Mouse (Mus musculus) G1E (cell line): ENCODE measurements at regions not wholly inside any gene's neighbourhood (a gene's known extent, or its start where the extent isn't known, plus 50 kb on each side); places are given as distances from the start of the nearest gene placed in this dataset.
"Not testable (repeated sequence)": the region's sequence is repeated elsewhere in the genome, so short reads cannot be mapped to it uniquely, and the experiment has no call there.

Source experiments
- ATAC-seq: 2 replicates; pipeline ENCODE4 v1.8.0; 2016; ENCODE audit warnings: mild to moderate bottlenecking; ENCODE audit not compliant: insufficient number of reproducible peaks, poor library complexity, low FRiP score, severe bottlenecking; ENCODE audit errors: extremely low read depth
- DNase-seq: peaks from one replicate; pipeline ENCODE4 v3.0.0; 2012; ENCODE audit warnings: low spot score
- H3K27me3 ChIP-seq: 2 replicates; pipeline ENCODE4 v1.6.1; 2012; ENCODE audit warnings: mild to moderate bottlenecking, low read length, inconsistent platforms; ENCODE audit not compliant: insufficient read depth
- H3K36me3 ChIP-seq: replicated peaks from 2 replicates; pipeline ENCODE3; 2012; ENCODE audit warnings: mild to moderate bottlenecking, inconsistent platforms
- H3K4me1 ChIP-seq: 2 replicates; pipeline ENCODE4 v1.6.1; 2012; ENCODE audit warnings: low read depth, low read length, inconsistent platforms, mixed read lengths; ENCODE audit not compliant: insufficient read depth
- H3K4me3 ChIP-seq: 2 replicates; pipeline ENCODE4 v1.5.1; 2012; ENCODE audit warnings: low read depth, mild to moderate bottlenecking, inconsistent platforms, low read length, moderate library complexity, mixed read lengths
- H3K9me3 ChIP-seq: replicated peaks from 2 replicates; pipeline ENCODE4 v1.6.1; 2012; ENCODE audit warnings: inconsistent platforms
- CTCF ChIP-seq: IDR thresholded peaks from 2 replicates; pipeline ENCODE4 v1.5.1; 2012; ENCODE audit warnings: low read depth, low read length, inconsistent platforms, mixed read lengths
- GATA1 ChIP-seq: IDR thresholded peaks from 2 replicates; pipeline ENCODE4 v1.6.1; 2012; ENCODE audit warnings: borderline replicate concordance, low read length, inconsistent platforms, mixed read lengths
- GATA2 ChIP-seq: IDR thresholded peaks from 2 replicates; pipeline ENCODE4 v1.6.1; 2012; ENCODE audit warnings: low read depth, low read length, inconsistent platforms, borderline replicate concordance
- POLR2AphosphoS5 ChIP-seq: IDR thresholded peaks from 2 replicates; pipeline ENCODE4 v1.6.1; 2012; ENCODE audit warnings: low read depth, low read length, inconsistent platforms; ENCODE audit not compliant: insufficient replicate concordance
- TAL1 ChIP-seq: conservative IDR thresholded peaks from 2 replicates; pipeline ENCODE4 v1.6.1; 2012; ENCODE audit warnings: low read depth, low read length, inconsistent platforms, mixed read lengths

DNA sequence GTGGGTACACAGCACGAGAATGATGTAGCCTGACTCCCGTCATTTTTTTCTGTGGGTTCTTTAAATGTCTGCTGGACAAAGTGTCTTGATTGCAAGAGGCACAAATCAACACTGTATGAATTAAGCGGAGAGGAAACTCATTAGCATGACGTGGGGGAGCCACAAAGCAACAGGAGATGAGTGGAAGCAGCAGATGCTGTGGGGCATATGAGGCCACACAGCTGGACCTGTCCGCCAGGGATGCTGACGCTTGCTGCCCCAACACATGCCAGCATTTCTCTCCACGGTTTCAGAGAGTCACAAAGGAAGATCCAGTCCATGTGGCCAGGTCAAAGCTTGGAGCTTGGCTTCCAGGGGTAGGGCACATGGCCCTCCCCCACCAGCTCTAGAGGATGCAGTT is 277.9 kb downstream of the Eipr1 start:
- DNase-seq (no peak), ATAC-seq (no peak)
- H3K4me3 ChIP-seq: no peak overlapping the region
- no peaks in the 10 kb centered on the region for H3K27me3 ChIP-seq
- TF ChIP-seq GATA1 (no peak), POLR2AphosphoS5 (no peak), CTCF (no peak), TAL1 (no peak), GATA2 (no peak)
- H3K9me3 ChIP-seq: peaks cover 22% of the 10 kb centered on the region
- no peaks in the 10 kb centered on the region for H3K36me3 ChIP-seq
- H3K4me1 ChIP-seq: no peaks in the 10 kb centered on the region

DNA sequence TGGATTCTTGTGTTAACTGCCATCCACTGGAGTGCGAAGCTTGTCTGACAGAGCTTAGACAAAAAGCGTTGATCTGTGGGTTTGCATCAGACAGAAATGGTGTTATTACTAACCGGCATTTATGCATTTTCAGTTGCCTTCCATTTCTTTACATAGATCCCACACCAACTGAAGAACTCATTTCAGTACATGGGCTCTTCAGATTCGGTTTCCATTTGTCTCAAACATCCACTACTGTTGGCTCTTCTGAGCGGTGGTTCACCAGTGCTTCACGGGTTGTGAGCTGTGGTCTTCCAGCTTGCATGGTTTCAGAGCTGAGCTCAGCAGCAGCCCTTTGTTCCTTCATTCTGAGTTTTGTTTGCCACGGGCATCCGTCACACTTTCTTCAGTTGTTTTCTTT is 294.4 kb downstream of the Eipr1 start:
- H3K36me3 ChIP-seq: no peaks in the 10 kb centered on the region
- ATAC-seq: no peak
- no peak for TF ChIP-seq GATA2
- no peak for TF ChIP-seq POLR2AphosphoS5
- no peak for TF ChIP-seq CTCF
- no peak for TF ChIP-seq TAL1
- TF ChIP-seq GATA1: no peak
- H3K27me3 ChIP-seq: no peaks in the 10 kb centered on the region
- no peaks in the 10 kb centered on the region for H3K4me1 ChIP-seq
- H3K9me3 ChIP-seq: peaks cover 58% of the 10 kb centered on the region
- DNase-seq: no peak
- H3K4me3 ChIP-seq: no peak overlapping the region

DNA sequence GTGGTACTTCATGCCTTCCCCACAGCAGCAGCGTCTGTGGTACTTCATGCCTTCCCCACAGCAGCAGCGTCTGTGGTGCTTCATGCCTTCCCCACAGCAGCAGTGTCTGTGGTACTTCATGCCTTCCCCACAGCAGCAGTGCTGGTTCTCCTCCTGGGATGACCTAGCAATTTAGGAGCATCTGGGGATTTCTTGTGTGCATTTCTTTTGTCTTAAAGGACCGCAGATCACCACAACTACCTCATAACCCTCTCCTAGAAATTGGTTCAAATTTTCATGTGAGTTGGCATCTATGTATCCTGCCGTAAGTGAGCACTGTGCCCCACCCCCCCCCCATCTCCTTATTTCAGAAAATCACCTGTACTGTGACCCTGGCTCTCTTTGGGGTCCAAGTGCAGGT is 297.0 kb downstream of the Eipr1 start:
- not testable (repeated sequence) for DNase-seq, H3K27me3 ChIP-seq, H3K4me1 ChIP-seq, ATAC-seq, H3K36me3 ChIP-seq, H3K4me3 ChIP-seq
- H3K9me3 ChIP-seq: peaks cover 56% of the 10 kb centered on the region

DNA sequence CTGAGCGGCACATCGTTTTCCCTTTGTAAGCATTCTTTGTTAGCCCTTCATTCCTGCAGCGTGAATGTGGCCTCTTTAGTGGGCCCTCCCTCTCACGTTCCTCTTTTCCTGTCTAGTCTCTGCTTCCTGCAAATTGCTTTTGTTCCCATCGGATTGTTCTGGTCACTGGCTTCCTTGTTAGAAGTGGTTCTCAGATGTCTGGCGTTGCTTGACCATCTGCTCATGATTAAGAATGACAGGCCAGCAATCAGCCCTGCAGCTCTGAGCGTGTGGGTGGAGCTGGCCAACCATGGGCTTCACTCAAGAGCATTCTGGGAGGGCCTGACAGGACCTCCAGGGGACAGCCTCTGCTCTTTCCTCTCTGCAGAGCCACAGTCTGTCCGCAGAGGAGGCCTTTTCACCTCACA is 297.5 kb downstream of the Eipr1 start:
- ATAC-seq (no peak), DNase-seq (no peak)
- TF ChIP-seq POLR2AphosphoS5 (no peak), GATA2 (no peak), TAL1 (no peak), CTCF (no peak), GATA1 (no peak)
- Histone ChIP-seq H3K27me3 (no peaks in the 10 kb centered on the region), H3K4me1 (no peaks in the 10 kb centered on the region), H3K4me3 (no peak overlapping the region), H3K36me3 (no peaks in the 10 kb centered on the region), H3K9me3 (peaks cover 59% of the 10 kb centered on the region)

DNA sequence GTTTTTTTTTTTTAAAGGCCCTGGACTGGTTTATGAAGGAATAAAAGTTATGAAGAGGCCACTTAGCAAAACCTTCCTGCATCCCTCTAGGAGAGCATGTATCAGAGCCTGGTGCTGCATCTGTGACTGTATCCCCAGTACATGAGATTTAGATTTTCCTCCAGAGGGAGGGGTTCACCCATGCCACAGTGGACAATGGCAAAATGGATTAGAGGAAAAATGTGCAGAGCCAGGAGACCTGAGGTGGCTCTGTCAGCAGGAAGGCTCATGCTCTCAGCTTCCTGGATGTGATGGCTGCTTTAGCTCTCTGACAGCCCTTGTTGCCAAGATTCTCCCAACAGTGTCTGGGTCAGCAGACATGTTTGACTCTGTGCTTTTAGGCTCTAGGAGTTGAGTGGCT is 298.2 kb downstream of the Eipr1 start:
- no peak overlapping the region for H3K4me3 ChIP-seq
- H3K4me1 ChIP-seq: no peaks in the 10 kb centered on the region
- no peak for TF ChIP-seq GATA1
- no peak for TF ChIP-seq POLR2AphosphoS5
- no peak for TF ChIP-seq GATA2
- TF ChIP-seq CTCF: no peak
- no peak for TF ChIP-seq TAL1
- no peaks in the 10 kb centered on the region for H3K27me3 ChIP-seq
- ATAC-seq (no peak), DNase-seq (no peak)
- no peaks in the 10 kb centered on the region for H3K36me3 ChIP-seq
- H3K9me3 ChIP-seq: peaks cover 63% of the 10 kb centered on the region

DNA sequence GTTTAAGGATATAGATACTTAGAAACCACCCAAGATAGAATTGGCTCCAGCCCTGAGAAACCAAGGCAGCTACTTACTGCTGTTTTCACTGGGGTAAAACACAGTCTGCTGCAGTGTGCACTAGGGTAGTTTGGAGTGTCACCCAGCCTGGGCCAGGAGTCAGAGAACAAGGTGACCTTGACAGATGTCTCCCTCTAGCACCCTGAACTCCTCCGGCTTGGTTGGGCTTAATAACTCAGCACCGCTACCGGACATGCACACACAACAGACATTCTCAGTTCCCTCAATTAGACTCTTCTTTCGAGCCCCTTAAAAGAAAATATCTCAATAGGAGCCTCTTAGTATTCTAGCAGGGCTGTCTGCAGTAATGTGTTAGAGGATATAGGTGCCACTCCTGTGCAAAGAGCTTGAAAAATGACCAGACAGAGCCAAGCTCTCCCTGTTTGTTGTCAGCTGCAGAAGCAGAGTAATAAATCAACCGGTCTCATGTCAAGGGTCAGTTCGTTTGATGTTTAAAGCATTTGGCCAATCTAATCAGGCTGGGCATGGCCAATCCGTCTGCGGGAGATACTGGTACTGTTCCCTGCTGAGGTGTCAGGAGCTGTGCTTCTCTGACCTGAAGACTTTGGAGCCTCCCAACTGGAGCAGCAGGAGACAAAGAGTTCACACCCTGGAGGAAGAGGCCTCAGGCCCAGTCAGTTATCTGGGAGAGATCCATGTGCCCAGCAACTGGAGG is 299.1 kb downstream of the Eipr1 start:
- Histone ChIP-seq H3K36me3 (no peaks in the 10 kb centered on the region), H3K9me3 (peaks cover 68% of the 10 kb centered on the region), H3K4me1 (no peaks in the 10 kb centered on the region), H3K27me3 (no peaks in the 10 kb centered on the region), H3K4me3 (no peak overlapping the region)
- TF ChIP-seq GATA2 (no peak), CTCF (no peak), GATA1 (no peak), POLR2AphosphoS5 (no peak), TAL1 (no peak)
- no peak for DNase-seq
- no peak for ATAC-seq

DNA sequence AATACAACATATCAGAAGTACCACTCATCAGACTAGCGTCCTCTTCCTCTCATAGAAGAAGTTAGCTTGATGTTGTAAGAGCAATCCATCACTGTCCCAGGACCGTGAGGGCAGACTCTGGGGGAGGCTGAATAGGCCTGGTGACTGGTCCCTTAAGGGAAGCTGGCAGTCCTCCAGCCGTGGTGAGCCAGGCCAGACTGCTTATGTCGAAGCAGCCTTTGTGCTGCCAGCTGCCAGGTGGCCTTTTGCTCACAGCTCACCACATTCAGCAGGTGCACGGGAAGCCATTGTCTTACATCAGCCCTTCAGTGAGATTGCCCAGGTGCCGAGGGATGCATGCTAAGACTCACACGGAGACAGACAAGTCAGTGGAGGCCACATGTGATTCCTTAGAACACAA is 302.8 kb downstream of the Eipr1 start:
- Histone ChIP-seq H3K9me3 (peaks cover 66% of the 10 kb centered on the region), H3K4me1 (no peaks in the 10 kb centered on the region), H3K27me3 (no peaks in the 10 kb centered on the region), H3K36me3 (no peaks in the 10 kb centered on the region), H3K4me3 (no peak overlapping the region)
- ATAC-seq: no peak
- no peak for TF ChIP-seq TAL1
- DNase-seq: no peak
